Mouse (Mus musculus) retina, adult 2 months (tissue): ENCODE measurements around the gene Mtmr4.

ENCODE experiments used
- DNase-seq: peaks from one replicate; pipeline ENCODE4 v3.0.0-alpha.2; 2012; ENCODE audit warnings: low read depth, low spot score

The Mtmr4 gene

DNA sequence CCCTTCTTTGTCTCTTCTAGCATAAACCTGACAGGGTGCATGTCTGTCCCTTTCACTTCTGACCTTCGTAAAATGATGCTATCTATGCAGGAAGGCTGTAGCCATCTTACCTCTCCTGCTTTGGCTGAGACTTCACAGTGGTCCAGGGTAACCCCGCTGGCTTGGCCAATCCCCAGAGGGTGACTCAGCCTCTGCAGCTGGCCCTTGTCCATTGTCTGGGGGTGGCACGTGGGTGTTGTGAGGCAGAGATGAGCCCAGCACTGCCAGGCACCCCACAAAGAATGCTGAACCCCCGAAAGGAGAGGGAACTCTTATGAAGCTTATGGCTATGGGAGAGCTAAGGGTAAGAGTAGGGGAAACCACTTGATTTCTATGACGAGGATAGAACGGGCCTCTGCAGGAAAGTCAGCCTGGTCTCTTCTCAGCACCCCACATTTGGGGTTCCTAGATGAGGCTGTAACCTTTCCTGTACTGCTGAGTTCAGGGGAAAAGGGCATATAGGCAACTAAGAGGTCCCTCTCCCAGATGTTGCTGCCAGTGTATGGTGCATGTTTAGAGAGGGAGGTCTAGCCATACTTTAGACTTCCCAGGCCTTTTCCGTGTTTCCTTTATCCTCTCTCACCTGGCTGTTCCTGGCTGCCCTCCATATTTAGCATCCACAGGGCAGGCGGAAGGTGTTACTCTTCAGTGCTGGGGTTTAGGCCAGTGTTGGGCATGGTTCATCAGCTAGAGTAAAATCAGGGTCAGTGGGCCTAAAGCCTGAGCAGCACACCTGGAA lies 9.8 kb upstream of the Mtmr4 start:
- no peak for DNase-seq

- DNase-seq = no peak
Measured at GRCm38 (mm10) chr11:87583291-87584034, 8.5 kb upstream of the Mtmr4 start.

DNA sequence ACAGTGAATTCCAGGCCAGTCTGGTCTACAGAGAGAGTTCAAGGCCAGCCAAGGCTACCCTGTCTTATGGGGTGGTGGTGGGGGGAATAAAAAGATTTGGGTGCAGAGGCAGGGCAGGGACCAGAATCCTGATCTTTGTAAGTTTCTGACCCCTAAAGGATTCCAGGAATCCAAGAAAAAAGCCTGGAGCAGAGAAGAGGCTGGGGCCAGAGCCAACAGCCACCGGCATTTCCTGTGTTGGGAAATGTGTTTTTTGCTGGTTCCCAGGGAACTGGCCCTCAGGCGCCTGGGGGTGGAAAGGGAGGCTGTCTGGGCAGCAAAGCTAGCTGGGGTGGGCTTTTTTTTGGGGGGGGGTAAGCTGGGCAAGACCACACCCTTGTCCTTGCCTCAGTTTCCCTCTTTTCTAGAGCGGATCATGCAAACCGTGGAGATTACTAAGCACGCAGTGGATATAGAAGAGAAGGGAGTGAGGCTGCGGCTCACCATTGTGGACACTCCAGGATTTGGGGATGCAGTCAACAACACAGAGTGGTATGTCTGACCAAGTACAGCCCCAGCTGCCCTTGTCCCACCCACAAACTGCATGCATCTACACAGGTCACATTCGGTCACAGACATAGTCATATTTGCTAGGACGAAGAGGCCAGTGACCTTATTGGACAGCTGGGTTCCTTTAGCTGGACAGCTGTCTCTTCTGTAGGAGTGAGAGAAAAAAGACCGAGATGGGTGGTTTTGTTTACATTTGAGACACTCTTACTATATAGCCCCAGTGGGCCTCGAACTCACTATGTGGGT lies 7.1 kb upstream of the Mtmr4 start:
- no peak for DNase-seq

- DNase-seq = no peak
Measured at GRCm38 (mm10) chr11:87587211-87587874, 4.6 kb upstream of the Mtmr4 start.

- no peak for DNase-seq
Measured at GRCm38 (mm10) chr11:87589605-87590004, 2.4 kb upstream of the Mtmr4 start.

DNA sequence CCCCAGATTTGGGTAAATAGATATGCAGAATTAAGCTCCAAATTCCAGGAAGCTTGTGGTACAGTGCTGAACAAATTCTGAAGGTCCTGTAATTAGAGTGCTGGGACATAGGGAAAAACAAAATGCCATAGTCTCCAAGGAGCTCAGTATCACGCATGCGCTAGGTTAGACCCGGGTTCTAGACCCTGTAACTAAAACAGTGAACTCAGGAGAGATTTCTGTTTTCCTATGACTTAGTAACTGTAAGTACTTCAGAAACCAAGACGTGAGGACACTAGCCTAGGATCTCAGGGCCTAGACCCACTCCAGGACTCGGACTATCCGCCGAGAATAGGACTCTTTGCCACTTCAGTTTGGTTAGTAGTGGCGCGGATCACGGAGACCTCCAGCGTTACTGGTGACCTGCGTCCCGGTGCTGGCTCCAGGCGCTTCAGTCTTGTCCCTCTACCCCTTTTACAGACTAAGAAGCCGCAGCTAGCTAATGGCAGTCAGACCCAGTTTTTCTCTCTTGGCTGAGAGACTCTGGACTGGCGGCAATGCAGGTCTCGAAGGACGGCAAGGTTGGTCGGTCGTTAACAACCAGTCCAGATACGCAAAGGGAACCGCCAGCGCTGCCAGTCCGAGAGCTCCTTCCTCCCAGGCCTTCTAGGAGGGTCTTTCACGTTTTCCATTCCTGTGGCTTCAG lies 979 bp upstream of the Mtmr4 start:
- no peak for DNase-seq

- DNase-seq = no peak
Measured at GRCm38 (mm10) chr11:87592354-87592695, 363 bp downstream of the Mtmr4 start.

GRCm38 (mm10) chr11:87592713-87593598 lies 994 bp downstream of the Mtmr4 start:
- DNase-seq = no peak

DNA sequence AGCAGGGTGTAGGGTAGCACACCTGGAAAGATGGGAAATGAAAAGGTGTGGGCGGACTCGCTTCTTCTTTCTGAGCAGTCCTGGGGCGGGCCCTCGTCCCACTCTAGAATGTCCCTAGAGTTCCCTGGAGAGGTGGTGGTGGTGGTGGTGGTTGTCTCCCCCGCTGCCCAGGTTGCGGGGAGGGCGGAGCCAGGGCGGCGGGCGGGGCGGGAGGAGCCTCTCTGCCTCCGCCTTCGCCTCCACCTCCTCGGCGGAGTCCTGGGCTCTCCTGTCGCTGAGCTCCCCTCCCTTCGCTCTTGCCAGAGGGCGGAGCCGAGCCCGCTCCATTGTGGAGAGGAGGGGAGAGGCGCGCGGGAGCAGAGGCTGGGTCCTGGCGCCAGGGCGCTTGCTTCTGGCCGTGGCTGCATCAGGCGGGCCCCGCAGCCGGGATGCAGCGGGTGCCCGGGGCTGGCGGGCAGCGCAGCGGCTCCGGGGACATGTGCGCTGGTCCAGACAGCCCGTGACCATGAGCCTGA lies 3.4 kb downstream of the Mtmr4 start:
- peak; percentile 53 for DNase-seq

GRCm38 (mm10) chr11:87595976-87596375 lies 4.0 kb downstream of the Mtmr4 start:
- no peak for DNase-seq

DNA sequence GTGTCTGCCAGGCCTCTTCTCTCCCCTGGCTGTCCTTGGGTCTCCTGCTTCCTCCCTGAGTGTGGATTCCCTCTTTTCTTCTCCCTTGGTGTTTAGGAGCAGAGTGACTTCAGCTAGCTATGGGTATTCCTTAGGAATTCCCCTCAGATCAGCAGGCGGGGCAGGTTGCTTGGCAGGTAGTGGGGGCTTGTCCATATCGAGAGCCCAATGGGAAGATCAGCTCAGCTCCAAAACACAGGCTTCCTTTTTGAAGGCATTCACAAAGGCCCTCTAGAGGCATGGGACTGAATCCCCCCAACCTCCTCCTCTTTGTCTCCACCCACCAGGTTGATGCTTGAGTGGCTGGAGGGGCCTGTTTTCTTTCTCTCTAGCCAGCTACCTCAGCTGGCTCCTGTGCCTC lies 4.5 kb downstream of the Mtmr4 start:
- DNase-seq = no peak

- no peak for DNase-seq
Measured at GRCm38 (mm10) chr11:87597061-87597460, 5.1 kb downstream of the Mtmr4 start.

DNA sequence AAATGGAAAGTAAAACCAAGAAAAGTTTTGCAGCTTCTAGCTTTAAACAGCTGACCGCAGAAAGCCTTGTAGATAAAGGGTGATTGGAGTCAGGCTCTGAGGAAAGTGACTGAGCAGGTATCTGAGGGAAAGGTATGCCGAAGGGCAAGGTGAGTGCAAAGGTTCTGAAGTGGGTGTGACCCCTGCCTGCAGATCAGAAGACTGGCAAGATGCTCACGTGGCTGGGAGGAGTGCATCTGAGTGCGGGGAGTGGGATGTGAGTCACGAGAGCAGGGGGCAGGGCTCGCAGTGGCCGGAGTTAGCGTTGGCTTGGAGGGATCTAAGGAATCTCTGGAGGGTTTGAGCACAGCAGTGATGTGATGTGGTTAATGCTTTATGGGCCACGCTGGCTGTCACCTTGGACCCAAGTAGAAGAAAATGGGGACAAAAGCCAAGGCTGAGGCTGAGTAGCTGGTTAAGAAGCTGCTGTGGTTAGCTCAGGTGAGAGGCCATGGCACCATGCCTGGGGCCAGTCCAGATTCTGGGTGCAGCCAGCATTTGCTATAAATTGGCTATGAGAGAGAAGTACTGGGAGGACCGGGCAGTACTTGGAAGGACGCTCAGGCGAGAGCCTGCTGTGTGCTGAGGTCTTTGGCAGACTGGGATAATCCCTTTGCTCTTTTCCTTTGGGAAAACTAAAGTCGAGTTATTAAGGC lies 7.6 kb downstream of the Mtmr4 start:
- no peak for DNase-seq

GRCm38 (mm10) chr11:87600322-87600853 lies 8.4 kb downstream of the Mtmr4 start:
- no peak for DNase-seq

DNA sequence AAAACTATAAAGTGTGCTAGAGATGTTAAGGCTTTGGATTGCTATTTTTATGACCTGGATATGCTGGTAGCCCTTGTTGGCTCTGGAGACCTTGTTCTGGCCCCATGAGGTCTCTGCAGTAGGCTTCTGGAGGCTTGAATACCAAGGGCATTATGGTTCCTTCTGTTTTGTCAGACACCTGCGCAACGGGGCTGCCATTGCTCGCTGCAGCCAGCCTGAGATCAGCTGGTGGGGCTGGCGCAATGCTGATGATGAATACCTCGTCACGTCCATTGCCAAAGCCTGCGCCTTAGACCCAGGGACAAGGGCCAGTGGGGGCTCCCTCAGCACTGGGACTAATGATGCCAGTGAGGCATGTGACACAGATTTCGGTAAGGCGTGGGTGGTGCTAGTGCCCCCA lies 10.3 kb downstream of the Mtmr4 start:
- DNase-seq = no peak

GRCm38 (mm10) chr11:87603571-87603970 lies 11.6 kb downstream of the Mtmr4 start:
- no peak for DNase-seq

DNA sequence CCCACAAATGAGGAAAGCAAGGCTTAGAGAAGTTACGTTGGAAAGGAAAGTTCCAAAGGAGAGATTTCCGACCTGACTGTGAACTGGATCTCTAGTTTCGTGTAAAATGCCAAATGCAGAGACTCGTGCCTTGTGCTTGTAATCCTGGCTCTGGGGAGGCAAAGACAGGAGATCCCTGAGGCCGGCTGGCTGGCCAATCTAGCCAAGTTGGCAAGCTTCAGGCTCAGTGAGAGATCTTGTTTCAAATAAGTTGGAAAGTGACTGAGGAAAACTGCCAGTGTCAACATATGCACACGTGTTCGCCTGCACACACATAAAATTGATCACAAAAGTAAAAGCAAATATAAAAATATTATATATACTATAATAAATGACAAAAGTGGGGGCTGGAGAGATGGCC lies 17.3 kb downstream of the Mtmr4 start:
- no peak for DNase-seq

DNA sequence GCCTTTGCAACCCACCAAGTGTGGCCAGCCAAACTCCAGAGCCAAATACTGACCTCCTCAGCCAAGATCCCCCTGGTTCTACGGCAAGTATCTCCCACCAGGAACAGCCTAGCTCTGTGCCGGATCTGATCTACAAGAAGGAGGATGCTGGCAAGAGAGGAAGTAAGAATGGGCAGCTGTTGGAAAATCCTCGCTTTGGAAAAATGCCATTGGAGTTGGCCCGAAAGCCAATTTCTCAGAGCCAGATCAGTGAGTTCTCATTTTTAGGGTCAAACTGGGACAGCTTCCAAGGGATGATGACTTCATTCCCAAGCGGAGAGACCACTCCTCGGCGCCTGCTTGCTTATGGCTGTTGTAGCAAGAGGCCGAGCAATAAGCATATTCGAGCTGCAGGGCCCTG lies 19.6 kb downstream of the Mtmr4 start:
- no peak for DNase-seq

GRCm38 (mm10) chr11:87613972-87614371 lies 22.0 kb downstream of the Mtmr4 start:
- DNase-seq = no peak
